Mouse (Mus musculus) lung, postnatal 4 days (tissue): ENCODE measurements around the gene Dgkz.
A peak's percentile ranks its signal among the peaks of the same experiment; 100 is the strongest.

Source experiments
- DNase-seq, 2 experiments: peaks; one replicate each; pipeline ENCODE4 v3.0.0; 2021

Gene Dgkz

DNA sequence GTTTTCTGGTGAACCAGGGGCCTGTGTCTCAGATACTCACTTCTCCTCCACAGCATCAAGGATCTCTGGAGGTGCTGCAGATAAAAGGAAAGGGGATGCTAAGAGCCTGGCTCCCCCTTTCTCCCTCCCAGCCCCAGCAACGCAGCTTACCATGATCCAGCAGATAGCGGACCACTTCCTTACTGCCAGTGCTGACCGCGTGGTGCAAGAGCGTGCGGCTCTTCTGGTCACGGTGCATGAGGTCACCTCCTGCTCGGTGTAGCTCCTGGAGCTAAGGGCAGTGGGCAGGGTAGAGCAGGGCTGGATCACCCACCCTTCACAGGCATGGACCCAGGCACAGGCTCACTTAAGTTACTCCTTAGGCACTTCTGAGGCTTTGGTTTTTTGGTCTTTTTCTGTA, 41.6 kb downstream of the Dgkz start:
- peak in 1 of 2 experiments; percentile 25 for DNase-seq

- peak in 1 of 2 experiments; percentile 21 for DNase-seq
These were observed 42.2 kb downstream of the Dgkz start for GRCm38 (mm10) chr2:91933471-91933870.

GRCm38 (mm10) chr2:91932737-91933350, 42.8 kb downstream of the Dgkz start:
- DNase-seq: peak in 1 of 2 experiments; percentile 20

DNA sequence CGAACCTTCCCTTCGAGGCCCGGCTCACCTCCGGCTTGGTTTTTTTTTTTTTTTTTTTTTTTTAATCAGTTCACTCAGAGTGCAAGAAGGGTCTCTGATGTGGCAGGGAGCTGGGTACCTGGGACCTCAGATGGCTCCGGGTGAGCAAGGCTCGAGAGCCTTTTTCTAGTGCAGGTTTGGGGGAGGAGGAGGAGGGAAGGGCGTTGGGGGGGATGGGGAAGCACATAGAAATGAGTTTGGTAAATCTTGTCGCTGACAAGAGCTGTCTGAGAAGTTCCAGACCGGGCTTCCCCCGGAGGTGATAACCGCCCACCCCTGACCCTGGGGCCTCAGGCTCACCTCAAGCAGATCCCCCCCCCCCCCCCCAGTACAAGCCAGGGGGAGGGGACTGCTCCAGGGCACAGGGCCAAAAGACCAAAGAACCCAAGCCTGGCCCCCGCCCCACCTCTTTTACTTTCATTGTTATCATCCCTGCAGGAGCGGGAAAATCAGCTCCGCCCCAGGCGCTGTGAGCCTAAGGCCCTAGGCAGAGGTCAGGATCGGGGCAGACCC, 43.4 kb downstream of the Dgkz start, which contains the start of gene Mdk:
Mdk (minus strand) TSS at position 138 of the 552 bp plus-strand sequence.
- DNase-seq: peak in 1 of 2 experiments; percentile 43

DNA sequence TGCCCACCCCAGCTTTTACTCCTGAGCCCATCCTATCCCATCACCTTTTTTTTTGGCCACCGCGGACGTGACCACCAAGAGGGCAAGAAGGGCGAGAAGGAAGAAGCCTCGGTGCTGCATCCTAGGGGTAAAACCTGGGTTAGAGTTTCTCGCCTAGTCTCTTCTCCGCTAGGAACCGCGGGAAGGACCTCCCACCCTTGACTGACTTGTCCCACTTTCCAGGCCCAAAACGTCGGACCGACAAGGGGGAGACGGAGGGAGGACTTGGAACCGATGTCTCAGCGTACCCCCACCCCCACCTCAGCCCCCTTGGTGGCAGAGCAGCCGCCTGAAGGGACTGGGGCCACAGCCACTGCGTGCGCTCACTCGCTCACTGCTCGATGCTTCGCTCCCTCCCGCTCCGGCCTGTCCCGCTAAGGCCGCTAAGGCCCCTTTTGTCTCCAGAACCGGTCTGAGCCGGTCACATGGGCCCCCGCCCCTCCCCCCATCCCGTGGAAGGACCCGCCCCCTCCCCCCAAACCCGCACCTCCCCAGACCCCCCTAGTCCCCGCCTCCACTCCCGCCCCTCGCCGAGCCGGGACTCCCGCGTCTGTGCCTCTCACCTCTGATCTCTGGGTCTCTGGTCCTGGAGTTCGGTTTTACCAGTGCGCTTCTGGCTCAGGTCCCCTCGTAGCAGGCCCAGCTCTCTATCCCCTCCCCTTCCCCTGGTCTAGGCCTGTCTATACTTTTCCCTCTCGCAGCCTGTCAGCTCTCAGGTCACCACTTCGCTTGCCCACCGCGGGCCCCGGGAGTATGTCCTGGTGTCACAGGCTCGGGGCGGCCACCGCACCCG, 44.1 kb downstream of the Dgkz start:
- DNase-seq: peak; percentile 66 to 79

- peak in 1 of 2 experiments; percentile 30 for DNase-seq
These were observed 44.8 kb downstream of the Dgkz start for GRCm38 (mm10) chr2:91930761-91931291.

- DNase-seq: peak; percentile 46 to 73
These were observed 45.7 kb downstream of the Dgkz start for GRCm38 (mm10) chr2:91929936-91930335.

- DNase-seq: no peak
These were observed 46.2 kb downstream of the Dgkz start for GRCm38 (mm10) chr2:91929455-91929854.

GRCm38 (mm10) chr2:91928534-91929350, 46.9 kb downstream of the Dgkz start:
- peak in 1 of 2 experiments; percentile 22 for DNase-seq

GRCm38 (mm10) chr2:91927826-91928533, 47.7 kb downstream of the Dgkz start:
- DNase-seq: peak; percentile 83 to 89

GRCm38 (mm10) chr2:91926949-91927348, 48.7 kb downstream of the Dgkz start, which contains the start of gene Chrm4:
TSS of gene Chrm4 (plus strand) at chr2:91927249.
- no peak for DNase-seq

DNA sequence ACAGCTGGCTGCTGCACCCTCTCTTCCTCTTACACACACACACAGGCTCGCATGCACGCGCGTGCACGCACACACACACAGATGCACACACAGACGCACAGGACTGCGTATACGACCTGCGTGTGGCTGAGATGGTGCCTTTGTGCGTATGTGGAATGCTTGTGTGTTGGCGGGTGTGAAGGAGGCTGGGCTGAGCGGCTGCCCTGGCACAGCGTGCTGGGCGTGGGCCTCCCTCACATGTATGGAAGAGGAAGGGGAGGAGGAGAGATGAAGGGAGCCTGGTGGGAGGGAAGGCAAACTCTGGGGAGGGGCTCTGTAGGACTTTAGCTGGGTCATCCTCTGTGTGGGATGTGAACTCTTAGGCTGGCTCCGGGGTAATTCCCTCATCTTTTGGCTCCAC, 50.2 kb downstream of the Dgkz start:
- DNase-seq: no peak

GRCm38 (mm10) chr2:91924726-91925125, 50.9 kb downstream of the Dgkz start:
- no peak for DNase-seq

- DNase-seq: peak; percentile 79 to 82
These were observed 52.0 kb downstream of the Dgkz start for GRCm38 (mm10) chr2:91923415-91924337.

- DNase-seq: peak in 1 of 2 experiments; percentile 23
These were observed 52.9 kb downstream of the Dgkz start for GRCm38 (mm10) chr2:91922586-91923414.

- DNase-seq: peak; percentile 72 to 77
These were observed 53.7 kb downstream of the Dgkz start for GRCm38 (mm10) chr2:91921790-91922570.

- peak; percentile 74 to 81 for DNase-seq
These were observed 54.4 kb downstream of the Dgkz start for GRCm38 (mm10) chr2:91921181-91921789.

DNA sequence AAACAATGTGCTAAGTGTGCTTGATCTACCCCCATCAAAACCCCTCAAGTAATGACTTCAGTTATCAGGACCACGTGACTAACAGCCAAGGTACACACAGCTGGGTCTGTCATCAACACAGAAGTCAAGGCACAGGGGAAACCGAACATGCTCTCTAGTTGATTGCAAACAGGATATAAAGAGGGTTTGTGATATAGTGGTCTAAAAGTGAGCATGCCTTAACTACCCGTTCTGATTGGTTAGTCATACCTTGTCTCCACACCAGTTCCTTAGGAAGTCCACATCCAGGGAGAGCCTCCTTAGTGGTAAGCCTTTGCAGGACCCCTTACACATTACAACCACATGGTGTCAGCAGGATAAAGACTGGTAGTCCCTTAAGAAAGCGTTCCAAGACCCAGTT, 55.5 kb downstream of the Dgkz start:
- DNase-seq: no peak
